Mouse (Mus musculus) intestine, embryonic 14.5 days (tissue): ENCODE measurements around the gene Gclc. TPM values are rescaled to one million over a fixed set of nuclear protein-coding genes. Genes with fewer than 3 reads are reported as not detected.

ENCODE experiments used
- ATAC-seq: fragments of 200-750 bp; cut with Nextera tagmentation; replicated peaks from 2 replicates; pipeline ENCODE4 v1.8.0; 2017; ENCODE audit warnings: low read depth, moderate number of reproducible peaks, moderate TSS enrichment, moderate library complexity; ENCODE audit not compliant: low FRiP score, low TSS enrichment
- DNase-seq: peaks from one replicate; pipeline ENCODE4 v3.0.0-alpha.2; 2018; ENCODE audit warnings: low spot score
- H3K27ac ChIP-seq: fragments of 300-500 bp; sonication (generic); 2 replicates; pipeline ENCODE4 v1.5.1; 2014; ENCODE audit warnings: low read depth, mild to moderate bottlenecking, control low read depth
- H3K27me3 ChIP-seq: fragments of 300-500 bp; sonication (generic); replicated peaks from 2 replicates; pipeline ENCODE4 v1.6.1; 2014; ENCODE audit warnings: low read length, control low read depth; ENCODE audit not compliant: control insufficient read depth, insufficient read depth
- H3K36me3 ChIP-seq: fragments of 300-500 bp; sonication (generic); 2 replicates; pipeline ENCODE4 v1.6.1; 2014; ENCODE audit warnings: low read length, control low read depth; ENCODE audit not compliant: control insufficient read depth, insufficient read depth
- H3K4me1 ChIP-seq: fragments of 300-500 bp; sonication (generic); replicated peaks from 2 replicates; pipeline ENCODE4 v1.6.1; 2014; ENCODE audit warnings: low read length, control low read depth, mixed read lengths; ENCODE audit not compliant: control insufficient read depth, insufficient read depth
- H3K4me2 ChIP-seq: fragments of 300-500 bp; sonication (generic); 2 replicates; pipeline ENCODE4 v1.6.1; 2014; ENCODE audit warnings: low read length
- H3K4me3 ChIP-seq: fragments of 300-500 bp; sonication (generic); 2 replicates; pipeline ENCODE4 v1.5.1; 2014; ENCODE audit warnings: low read depth, low read length, control low read depth, mixed read lengths
- H3K9ac ChIP-seq: fragments of 300-500 bp; sonication (generic); 2 replicates; pipeline ENCODE4 v1.6.1; 2014; ENCODE audit warnings: mild to moderate bottlenecking, low read length
- H3K9me3 ChIP-seq: fragments of 300-500 bp; sonication (generic); 2 replicates; pipeline ENCODE4 v1.6.1; 2016; ENCODE audit warnings: low read length, control low read depth; ENCODE audit not compliant: control insufficient read depth
- WGBS: fragments of 180-500 bp; shearing (Covaris S2); extraction: QIAGEN DNeasy Blood & Tissue Kit; methylation state at CpG from one replicate; pipeline ENCODE4 v1.1.7; 2014; 5-methylcytosine and 5-hydroxymethylcytosine counted together
- polyA plus RNA-seq: library from polyadenylated mRNA; unstranded; fragments of >200 nt; fragmentation: Nextera tagmentation; extraction: Ambion mirVana; gene quantifications from 2 replicates; pipeline ENCODE4 v1.2.1, GENCODE M21; 2014

The Gclc gene
- polyA plus RNA-seq, 1 experiment from 2014 or later, result 16.4 TPM

DNA sequence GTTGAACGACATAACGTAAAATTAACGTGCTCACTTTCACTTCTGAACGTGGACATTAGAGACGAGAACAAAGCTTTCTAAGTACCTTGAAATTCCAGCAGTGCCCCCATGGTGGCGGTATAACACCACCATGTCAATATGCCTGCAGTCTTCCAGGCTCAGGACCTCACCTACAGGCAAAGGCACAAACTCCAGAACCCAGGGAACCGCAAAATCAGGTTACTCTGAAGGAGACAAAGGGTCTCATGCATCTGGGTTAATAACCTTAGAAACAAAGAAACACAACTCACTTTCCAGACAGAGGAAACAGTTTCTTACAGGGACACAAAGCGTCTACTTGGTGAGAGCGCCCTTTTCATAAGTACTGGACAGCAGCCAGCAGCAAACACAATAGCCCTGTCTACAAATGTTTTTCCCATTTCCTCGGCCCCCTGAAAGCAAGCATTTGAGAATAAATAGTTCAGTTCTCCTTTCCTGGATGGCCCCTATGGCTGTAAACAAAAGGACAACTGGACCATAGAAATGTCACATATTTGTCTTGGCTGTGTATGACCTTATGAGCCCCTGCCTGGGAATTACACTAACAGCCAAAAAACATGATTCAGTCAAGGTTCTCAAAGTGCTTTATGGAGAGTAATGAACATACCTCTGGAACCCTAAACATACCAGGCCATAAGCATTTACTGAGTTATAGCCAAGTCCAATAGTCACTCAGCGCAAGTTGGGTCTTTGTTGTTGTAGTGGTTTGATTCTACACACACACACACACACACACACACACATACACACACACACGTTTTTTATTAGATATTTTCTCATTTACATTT is 52.7 kb downstream of the Gclc start:
- H3K9ac ChIP-seq, result peak overlapping the region; percentile 34
- peak overlapping the region; percentile 43; the same call in 1 of the 2 replicates for H3K27ac ChIP-seq
- H3K36me3 ChIP-seq, result no peaks in the 10 kb centered on the region
- WGBS, result 26% methylated on average over 12 of the region's 12 CpGs
- 0 out of 2 replicates have a peak overlapping the region, but pooled peaks have one; percentile 4 for H3K4me3 ChIP-seq
- no peaks in the 10 kb centered on the region for H3K27me3 ChIP-seq
- H3K4me1 ChIP-seq, result no peaks in the 10 kb centered on the region; the same call in 1 of the 2 replicates
- H3K4me2 ChIP-seq, result peak overlapping the region; percentile 50
- DNase-seq (peak; percentile 95), ATAC-seq (peak; percentile 77)
- no peaks in the 10 kb centered on the region for H3K9me3 ChIP-seq

DNA sequence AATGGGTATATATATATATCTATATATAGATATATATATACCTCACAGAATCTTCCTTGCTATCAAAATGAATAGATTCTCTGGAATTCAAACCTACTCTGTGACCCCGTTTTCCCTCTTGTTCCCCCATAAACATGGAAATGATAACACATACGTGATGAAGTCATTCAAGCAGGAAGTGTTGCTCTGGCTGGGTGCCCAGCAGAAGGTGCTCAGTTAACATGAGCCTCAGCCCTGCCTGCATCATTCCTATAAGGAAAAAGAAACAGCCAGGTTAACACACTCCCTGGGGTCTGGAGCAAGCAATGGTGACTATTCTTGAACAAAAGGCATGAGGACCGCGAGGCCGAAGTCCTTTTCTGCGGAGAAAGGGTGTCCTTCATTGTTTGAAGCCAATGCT is 54.1 kb downstream of the Gclc start:
- Histone ChIP-seq H3K4me2 (no peak overlapping the region), H3K9ac (no peak overlapping the region), H3K36me3 (no peaks in the 10 kb centered on the region), H3K27ac (no peak overlapping the region), H3K4me1 (no peaks in the 10 kb centered on the region; the same call in 1 of the 2 replicates), H3K9me3 (no peaks in the 10 kb centered on the region), H3K27me3 (no peaks in the 10 kb centered on the region), H3K4me3 (no peak overlapping the region)
- 74% methylated on average over 6 of the region's 6 CpGs for WGBS
- ATAC-seq (no peak), DNase-seq (no peak)

- Histone ChIP-seq H3K4me3 (no peak overlapping the region), H3K9ac (no peak overlapping the region), H3K9me3 (no peaks in the 10 kb centered on the region), H3K27ac (no peak overlapping the region), H3K36me3 (no peaks in the 10 kb centered on the region), H3K4me1 (no peaks in the 10 kb centered on the region), H3K4me2 (no peak overlapping the region), H3K27me3 (no peaks in the 10 kb centered on the region)
- WGBS, result 60% methylated on average over 7 of the region's 7 CpGs
- DNase-seq, result no peak
- no peak for ATAC-seq
Measured at GRCm38 (mm10) chr9:77818858-77819257, 64.5 kb downstream of the Gclc start.

GRCm38 (mm10) chr9:77819318-77819717 is 65.0 kb downstream of the Gclc start:
- Histone ChIP-seq H3K4me3 (no peak overlapping the region), H3K36me3 (no peaks in the 10 kb centered on the region), H3K27ac (no peak overlapping the region), H3K9me3 (no peaks in the 10 kb centered on the region), H3K4me1 (no peaks in the 10 kb centered on the region), H3K4me2 (no peak overlapping the region), H3K27me3 (no peaks in the 10 kb centered on the region), H3K9ac (no peak overlapping the region)
- DNase-seq (no peak), ATAC-seq (no peak)
- WGBS, result 89% methylated on average over 2 of the region's 2 CpGs

GRCm38 (mm10) chr9:77820836-77821235 is 66.5 kb downstream of the Gclc start:
- 72% methylated on average over 4 of the region's 4 CpGs for WGBS
- ATAC-seq, result no peak
- peaks cover 8% of the 10 kb centered on the region for H3K4me1 ChIP-seq

GRCm38 (mm10) chr9:77825380-77825961 is 71.1 kb downstream of the Gclc start:
- no peaks in the 10 kb centered on the region for H3K27me3 ChIP-seq
- DNase-seq (no peak), ATAC-seq (peak; percentile 70; the same call in 1 of the 2 replicates)
- no peaks in the 10 kb centered on the region for H3K36me3 ChIP-seq
- H3K4me3 ChIP-seq, result no peak overlapping the region
- H3K9ac ChIP-seq, result no peak overlapping the region
- peak overlapping the region; percentile 13; the same call in 1 of the 2 replicates for H3K4me2 ChIP-seq
- H3K9me3 ChIP-seq, result no peaks in the 10 kb centered on the region
- 18% methylated on average over 7 of the region's 7 CpGs for WGBS
- peaks cover 14% of the 10 kb centered on the region for H3K4me1 ChIP-seq
- peak overlapping the region; percentile 47 for H3K27ac ChIP-seq

More at GRCm38 (mm10) chr9:77820836-77821235, 66.5 kb downstream of the Gclc start:
- Histone ChIP-seq H3K27me3 (no peaks in the 10 kb centered on the region), H3K4me2 (no peak overlapping the region), H3K4me3 (no peak overlapping the region), H3K36me3 (no peaks in the 10 kb centered on the region), H3K9ac (no peak overlapping the region), H3K27ac (no peak overlapping the region), H3K9me3 (no peaks in the 10 kb centered on the region)
- DNase-seq, result no peak

DNA sequence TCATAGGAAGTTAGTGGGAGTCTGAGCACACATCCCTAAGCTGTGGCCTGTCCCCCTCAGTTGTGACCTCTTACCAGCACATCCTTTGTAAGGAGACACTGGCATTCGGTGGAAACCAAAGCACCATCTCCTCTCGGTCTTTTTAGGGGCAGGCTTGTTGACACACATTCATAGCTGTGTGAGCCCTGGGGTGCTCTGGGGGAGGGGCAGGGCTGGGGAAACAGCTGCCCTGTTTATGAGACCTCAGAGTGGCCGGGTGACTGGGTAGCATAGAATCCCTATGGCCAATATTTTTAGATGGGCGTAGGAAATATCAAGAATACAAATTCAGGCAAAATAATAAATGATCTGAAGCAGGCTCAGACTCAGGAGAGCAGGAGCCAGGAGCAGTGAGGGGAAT is 71.9 kb downstream of the Gclc start:
- no peaks in the 10 kb centered on the region for H3K27me3 ChIP-seq
- H3K4me3 ChIP-seq, result no peak overlapping the region
- WGBS, result 42% methylated on average over 4 of the region's 4 CpGs
- DNase-seq, result no peak
- no peaks in the 10 kb centered on the region for H3K9me3 ChIP-seq
- H3K36me3 ChIP-seq, result no peaks in the 10 kb centered on the region
- H3K4me1 ChIP-seq, result peaks cover 14% of the 10 kb centered on the region
- ATAC-seq, result no peak
- no peak overlapping the region for H3K4me2 ChIP-seq
- peak overlapping the region; percentile 47 for H3K27ac ChIP-seq
- no peak overlapping the region for H3K9ac ChIP-seq

GRCm38 (mm10) chr9:77828531-77828965 is 74.2 kb downstream of the Gclc start:
- H3K4me3 ChIP-seq, result no peak overlapping the region
- H3K4me1 ChIP-seq, result peaks cover 14% of the 10 kb centered on the region
- H3K9me3 ChIP-seq, result no peaks in the 10 kb centered on the region
- no peak overlapping the region for H3K9ac ChIP-seq
- no peak overlapping the region for H3K4me2 ChIP-seq
- no peak for ATAC-seq
- 64% methylated on average over 7 of the region's 7 CpGs for WGBS
- no peak overlapping the region for H3K27ac ChIP-seq
- H3K27me3 ChIP-seq, result no peaks in the 10 kb centered on the region
- no peaks in the 10 kb centered on the region for H3K36me3 ChIP-seq
- DNase-seq, result no peak
